Mouse (Mus musculus): ENCODE data around the gene Nckap5.

- TF ChIP-seq CTCF (IDR thresholded peaks at IDR 0.05; ENCODE audit: insufficient read depth, low read length) (no peak), POLR2A (IDR thresholded peaks at IDR 0.05; ENCODE audit: borderline replicate concordance, extremely low read depth, low read depth, low read length) (no peak)
These were observed 918.6 kb downstream of the Nckap5 start for GRCm38 (mm10) chr1:125911901-125912445.
